Mouse (Mus musculus) liver, postnatal 0 days (tissue): ENCODE results near the gene Glt28d2.

Experiments
- CTCF ChIP-seq: sonication (generic); IDR thresholded peaks from 2 replicates; pipeline ENCODE4 v1.5.1; 2016; ENCODE audit warnings: antibody characterized with exemption, low read depth
- EP300 ChIP-seq: IDR thresholded peaks from 2 replicates; pipeline ENCODE4 v1.6.1; 2016; ENCODE audit warnings: antibody characterized with exemption, low read depth, mild to moderate bottlenecking

DNA sequence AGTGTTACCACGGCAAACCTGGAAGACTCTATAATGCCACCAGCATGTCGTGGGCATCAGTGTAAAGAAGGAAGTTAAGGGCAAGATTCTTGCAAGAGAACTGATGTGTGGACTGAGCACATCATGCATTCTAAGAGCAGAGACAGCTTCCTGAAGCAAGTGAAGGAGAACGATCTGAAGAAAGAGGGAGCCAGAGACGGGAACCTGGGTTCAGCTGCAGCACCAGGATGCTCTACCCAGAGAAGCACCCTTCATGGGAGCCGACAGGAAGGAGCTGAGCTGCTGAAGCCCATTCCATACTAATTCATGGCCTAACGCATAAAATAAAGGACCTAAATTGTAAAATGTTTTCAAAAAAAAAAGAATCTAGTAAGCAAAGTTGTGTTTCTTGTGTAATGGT, 27.5 kb upstream of the Glt28d2 start:
- TF ChIP-seq CTCF (no peak), EP300 (no peak)
